Mouse (Mus musculus) forebrain, embryonic 12.5 days (tissue): Measurements from ENCODE around the gene Olfr948. TPM values are rescaled to one million over a fixed set of nuclear protein-coding genes. Genes with fewer than 3 reads are reported as not detected.

Source experiments
- ATAC-seq: fragments of 200-750 bp; cut with Nextera tagmentation; 2 replicates; pipeline ENCODE4 v1.8.0; 2017; ENCODE audit warnings: moderate TSS enrichment; ENCODE audit not compliant: low FRiP score
- H3K27ac ChIP-seq: fragments of 300-500 bp; sonication (generic); 2 replicates; pipeline ENCODE4 v1.5.1; 2016; ENCODE audit warnings: mild to moderate bottlenecking
- H3K27me3 ChIP-seq: fragments of 300-500 bp; sonication (generic); 2 replicates; pipeline ENCODE4 v1.6.1; 2016; ENCODE audit warnings: mild to moderate bottlenecking
- H3K36me3 ChIP-seq: fragments of 300-500 bp; sonication (generic); replicated peaks from 2 replicates; pipeline ENCODE4 v1.6.1; 2016; ENCODE audit warnings: mild to moderate bottlenecking
- H3K4me1 ChIP-seq: fragments of 300-500 bp; sonication (generic); 2 replicates; pipeline ENCODE4 v1.6.1; 2016
- H3K4me2 ChIP-seq: fragments of 300-500 bp; sonication (generic); 2 replicates; pipeline ENCODE4 v1.6.1; 2016; ENCODE audit warnings: mild to moderate bottlenecking, moderate library complexity
- H3K4me3 ChIP-seq: fragments of 300-500 bp; sonication (generic); replicated peaks from 2 replicates; pipeline ENCODE4 v1.5.1; 2016; ENCODE audit warnings: mild to moderate bottlenecking
- H3K9ac ChIP-seq: fragments of 300-500 bp; sonication (generic); 2 replicates; pipeline ENCODE4 v1.6.1; 2016; ENCODE audit warnings: mild to moderate bottlenecking
- H3K9me3 ChIP-seq: fragments of 300-500 bp; sonication (generic); 2 replicates; pipeline ENCODE4 v1.6.1; 2016
- WGBS: fragments of 180-500 bp; shearing (Covaris S2); methylation state at CpG from one replicate; pipeline ENCODE4 v1.1.7; 2016; 5-methylcytosine and 5-hydroxymethylcytosine counted together
- polyA plus RNA-seq: library from polyadenylated mRNA; unstranded; fragments of >200 nt; fragmentation: Nextera tagmentation; extraction: Ambion mirVana; gene quantifications from 2 replicates; pipeline ENCODE4 v1.2.1, GENCODE M21; 2016

Gene Olfr948
- polyA plus RNA-seq: not detected in 2 replicates

- Histone ChIP-seq H3K27ac (no peak within 1 kb of the TSS), H3K4me3 (no peak within 1 kb of the TSS), H3K36me3 (no peaks in the 10 kb centered on the region), H3K4me2 (no peak within 1 kb of the TSS), H3K4me1 (no peaks in the 10 kb centered on the region), H3K9me3 (no peaks in the 10 kb centered on the region), H3K27me3 (no peaks in the 10 kb centered on the region), H3K9ac (no peak within 1 kb of the TSS)
- no peak for ATAC-seq
Observed at GRCm38 (mm10) chr9:39325945-39326344, at the start of gene Olfr948. Gene Olfr948, minus strand, starts transcription at chr9:39326045.

DNA sequence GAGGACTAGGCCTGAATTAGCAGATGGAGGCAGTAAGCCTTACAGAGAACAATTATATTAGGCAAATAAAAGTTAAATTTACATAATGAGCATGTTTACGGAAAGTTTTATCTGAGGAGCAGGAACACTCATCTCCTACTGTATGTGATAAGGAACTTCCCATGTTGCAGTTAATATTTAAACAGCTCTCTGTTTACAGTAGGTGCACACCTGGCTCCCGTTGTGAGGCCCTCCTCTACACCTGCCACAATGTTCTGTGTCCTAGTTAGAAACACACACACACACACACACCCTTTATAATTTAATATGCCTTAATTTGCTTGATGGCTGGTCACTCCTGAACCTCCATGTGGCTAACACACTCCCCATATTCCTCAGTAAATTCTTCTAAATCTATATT, 38.7 kb downstream of the Olfr948 start:
- H3K4me2 ChIP-seq: no peak overlapping the region
- no peak for ATAC-seq
- H3K36me3 ChIP-seq: no peaks in the 10 kb centered on the region
- H3K27ac ChIP-seq: no peak overlapping the region
- no peak overlapping the region for H3K4me3 ChIP-seq
- H3K9me3 ChIP-seq: no peaks in the 10 kb centered on the region
- 84% methylated on average over 2 of the region's 2 CpGs for WGBS
- no peaks in the 10 kb centered on the region for H3K27me3 ChIP-seq
- H3K9ac ChIP-seq: no peak overlapping the region
- no peaks in the 10 kb centered on the region for H3K4me1 ChIP-seq

GRCm38 (mm10) chr9:39276718-39277117, 49.1 kb downstream of the Olfr948 start, which contains the start of gene Olfr945:
Gene Olfr945, minus strand, starts transcription at chr9:39276818.
- no peak for ATAC-seq

More at GRCm38 (mm10) chr9:39276718-39277117, 49.1 kb downstream of the Olfr948 start, which contains the start of gene Olfr945:
- H3K27ac ChIP-seq: no peak within 1 kb of the TSS
- H3K4me2 ChIP-seq: no peak within 1 kb of the TSS
- no peaks in the 10 kb centered on the region for H3K27me3 ChIP-seq
- H3K4me1 ChIP-seq: no peaks in the 10 kb centered on the region
- H3K4me3 ChIP-seq: no peak within 1 kb of the TSS
- WGBS: 86% methylated on average over 3 of the region's 3 CpGs
- no peaks in the 10 kb centered on the region for H3K36me3 ChIP-seq
- H3K9ac ChIP-seq: no peak within 1 kb of the TSS
- no peaks in the 10 kb centered on the region for H3K9me3 ChIP-seq

Other genes starting within 250 kb of the Olfr948 start
- not detected in 2 replicates for gene Olfr938, start 247.2 kb downstream of the Olfr948 start, polyA plus RNA-seq
- gene Olfr27, start 197.9 kb downstream of the Olfr948 start, polyA plus RNA-seq: not detected in 2 replicates
- gene Olfr943, start 159.7 kb downstream of the Olfr948 start, polyA plus RNA-seq: not detected in 2 replicates
- gene Olfr944, start 124.1 kb downstream of the Olfr948 start, polyA plus RNA-seq: not detected in 2 replicates
- not detected in 2 replicates for gene Olfr1537, start 76.1 kb downstream of the Olfr948 start, polyA plus RNA-seq
- not detected in 2 replicates for gene Olfr945, start 49.2 kb downstream of the Olfr948 start, polyA plus RNA-seq
- gene Olfr951, start 61.4 kb upstream of the Olfr948 start, polyA plus RNA-seq: not detected in 2 replicates
- not detected in 2 replicates for gene Olfr952, start 101.1 kb upstream of the Olfr948 start, polyA plus RNA-seq
- not detected in 2 replicates for gene Olfr954, start 130.7 kb upstream of the Olfr948 start, polyA plus RNA-seq
- gene Olfr955, start 145.9 kb upstream of the Olfr948 start, polyA plus RNA-seq: not detected in 2 replicates
- not detected in 2 replicates for gene Olfr44, start 167.9 kb upstream of the Olfr948 start, polyA plus RNA-seq
- 0.13 TPM in 1 of 2 replicates, not detected in the other for gene Olfr957, start 189.8 kb upstream of the Olfr948 start, polyA plus RNA-seq
- not detected in 2 replicates for gene Olfr958, start 228.0 kb upstream of the Olfr948 start, polyA plus RNA-seq
- gene Olfr959, start 249.5 kb upstream of the Olfr948 start, polyA plus RNA-seq: not detected in 2 replicates